ENCODE assay signal across 10 mouse cellular contexts in the genomic region with DNA sequence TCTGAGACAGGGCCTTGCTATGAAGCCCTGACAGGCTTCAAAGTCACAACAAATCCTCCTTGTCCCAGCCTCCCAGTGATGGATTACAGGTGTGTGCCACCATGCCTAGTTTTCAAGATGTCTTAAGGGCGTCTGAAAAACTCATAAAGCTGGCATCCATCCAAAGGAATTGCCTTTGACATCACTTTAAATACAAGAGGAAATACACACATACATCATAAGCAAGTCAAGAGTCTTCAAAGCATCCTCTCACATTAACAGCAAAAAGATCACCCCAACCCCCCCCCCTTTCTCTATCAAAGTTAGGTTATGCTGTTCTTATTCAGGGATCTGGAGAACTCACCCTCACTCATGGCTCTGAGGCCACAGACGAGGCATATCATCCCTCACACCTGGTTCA. TPM values are rescaled to one million over a fixed set of nuclear protein-coding genes. Genes with fewer than 3 reads are reported as not detected.
DNase-seq lines count a peak whose midpoint lies in the region; ATAC-seq and TF ChIP-seq lines count a peak whose summit lies in the region.
"Had no signal": no experiment of that assay in that cellular context is flagged by ENCODE, and none has a peak within 500 bp of the region (broad histone marks: within the 10 kb centered on the region; RNA-seq: fewer than 3 reads in every experiment).

No protein-coding gene starts in this region.

- peak overlapping the region; percentile 87; the same call in 1 of the 2 replicates for H3K4me2 ChIP-seq in heart, embryonic 11.5 days
- peak overlapping the region; percentile 86 for H3K4me2 ChIP-seq in forebrain, postnatal 0 days (ENCODE audit: low read depth)

- TF ChIP-seq CTCF in C2C12 (IDR thresholded peaks at IDR 0.05; ENCODE audit: control insufficient read depth, insufficient read depth, insufficient read length): no peak
- TF ChIP-seq CTCF in forebrain, postnatal 0 days (IDR thresholded peaks at IDR 0.05; ENCODE audit: low read depth): no peak

- H3K9ac ChIP-seq in heart, embryonic 11.5 days (ENCODE audit: low read depth, low read length): no peak overlapping the region
- H3K9ac ChIP-seq in forebrain, postnatal 0 days: no peak overlapping the region

- peaks cover 19% of the 10 kb centered on the region for H3K4me1 ChIP-seq in heart, embryonic 11.5 days (ENCODE audit: control insufficient read depth, insufficient read depth, low read length)
- H3K4me1 ChIP-seq in forebrain, postnatal 0 days (ENCODE audit: insufficient read depth): peaks cover 12% of the 10 kb centered on the region
- H3K4me1 ChIP-seq in midbrain, embryonic 10.5 days: peaks cover 79% of the 10 kb centered on the region

- peaks cover 62% of the 10 kb centered on the region for H3K79me2 ChIP-seq in C2C12 (ENCODE audit: control insufficient read depth, insufficient read depth)

- peaks cover 61% of the 10 kb centered on the region for H3K79me3 ChIP-seq in C2C12 (ENCODE audit: low read depth)

- no peaks in the 10 kb centered on the region for H3K9me3 ChIP-seq in heart, embryonic 11.5 days (replicated peaks; ENCODE audit: control insufficient read depth, low read length)
- H3K9me3 ChIP-seq in forebrain, postnatal 0 days (ENCODE audit: low read length): no peaks in the 10 kb centered on the region
- no peaks in the 10 kb centered on the region for H3K9me3 ChIP-seq in midbrain, embryonic 10.5 days (replicated peaks)

- no peak for DNase-seq in heart, adult 11 months
- no peak for DNase-seq in forebrain, postnatal 0 days
- no peak for DNase-seq in midbrain, embryonic 10.5 days (ENCODE audit: low spot score)
- DNase-seq in B cell, adult 2 months: no peak
- DNase-seq in retina, embryonic 14.5 days (ENCODE audit: low spot score): no peak
- no peak for DNase-seq in urinary bladder, postnatal 10 days (ENCODE audit: low spot score)
- DNase-seq: kidney, adult 9 months; right cerebral cortex, postnatal 4 days had no signal

- H3K27ac ChIP-seq in heart, embryonic 11.5 days (ENCODE audit: low read depth, low read length): no peak overlapping the region
- no peak overlapping the region for H3K27ac ChIP-seq in forebrain, postnatal 0 days (ENCODE audit: low read depth, low read length)
- H3K27ac ChIP-seq in midbrain, embryonic 10.5 days (replicated peaks): no peak overlapping the region

- WGBS in heart, embryonic 11.5 days (ENCODE audit: insufficient replicate concordance): 66% methylated on average over 2 of the region's 2 CpGs
- 44% methylated on average over 2 of the region's 2 CpGs for WGBS in forebrain, postnatal 0 days
- 69% methylated on average over 2 of the region's 2 CpGs for WGBS in midbrain, embryonic 10.5 days

- no peak for ATAC-seq in heart, embryonic 11.5 days (replicated peaks; ENCODE audit: insufficient number of reproducible peaks, low FRiP score, low TSS enrichment)
- no peak for ATAC-seq in forebrain, postnatal 0 days

- no peaks in the 10 kb centered on the region for H3K27me3 ChIP-seq in heart, embryonic 11.5 days (ENCODE audit: control insufficient read depth, insufficient read depth, low read length)
- H3K27me3 ChIP-seq in C2C12 (ENCODE audit: control insufficient read depth, insufficient read depth, insufficient read length): no peaks in the 10 kb centered on the region
- H3K27me3 ChIP-seq in forebrain, postnatal 0 days (ENCODE audit: insufficient read depth, low read length): no peaks in the 10 kb centered on the region
- no peaks in the 10 kb centered on the region for H3K27me3 ChIP-seq in midbrain, embryonic 10.5 days (ENCODE audit: low read depth, poor library complexity, severe bottlenecking)

- no peak overlapping the region for H3K4me3 ChIP-seq in heart, embryonic 11.5 days (ENCODE audit: low read depth, low read length)
- peak overlapping the region; percentile 74 for H3K4me3 ChIP-seq in C2C12 (ENCODE audit: insufficient read depth, poor library complexity, severe bottlenecking)
- no peak overlapping the region for H3K4me3 ChIP-seq in forebrain, postnatal 0 days (ENCODE audit: low read depth, low read length)
- H3K4me3 ChIP-seq in midbrain, embryonic 10.5 days: peak overlapping the region; percentile 67

- H3ac ChIP-seq in C2C12 (ENCODE audit: control insufficient read depth, insufficient read length, low read depth): no peak overlapping the region

- H3K36me3 ChIP-seq in heart, embryonic 11.5 days (ENCODE audit: control insufficient read depth, insufficient read depth, low read length): no peaks in the 10 kb centered on the region
- peaks cover 22% of the 10 kb centered on the region for H3K36me3 ChIP-seq in C2C12 (ENCODE audit: control insufficient read depth, insufficient read depth)
- H3K36me3 ChIP-seq in forebrain, postnatal 0 days (ENCODE audit: insufficient read depth): no peaks in the 10 kb centered on the region
- no peaks in the 10 kb centered on the region for H3K36me3 ChIP-seq in midbrain, embryonic 10.5 days

TF ChIP-seq in C2C12, 6 proteins besides CTCF, POLR2A, EP300 and RAD21:
- TF ChIP-seq MYOG (IDR thresholded peaks at IDR 0.05; ENCODE audit: control insufficient read depth, extremely low read depth, insufficient read length): no peak
- TF ChIP-seq FOSL1 (IDR thresholded peaks at IDR 0.05; ENCODE audit: insufficient read depth, low read length, poor library complexity, severe bottlenecking): no peak
- no peak for TF ChIP-seq USF1 (IDR thresholded peaks at IDR 0.05; ENCODE audit: low read depth)
- no peak for TF ChIP-seq MAX (IDR thresholded peaks at IDR 0.05)
- no peak for TF ChIP-seq MYOD1 (IDR thresholded peaks at IDR 0.05; ENCODE audit: control insufficient read depth, insufficient read length, low read depth)
- no peak for TF ChIP-seq CEBPB (IDR thresholded peaks at IDR 0.05; ENCODE audit: low read depth)
TF ChIP-seq in C2C12: peak in this region for 0.

RNA-seq across cellular contexts. Expression of a gene that starts 1.4 kb away (rescaled TPM):
- 1.4 and 1.7 TPM in 2 replicates for polyA plus RNA-seq in heart, embryonic 11.5 days (2014; fragmentation: Nextera tagmentation; extraction: Ambion mirVana)
- 9.7 TPM for polyA plus RNA-seq in C2C12 (2012; fragmentation: generic; extraction: Trizol)
- 3.2 and 5.8 TPM in 2 replicates for total RNA-seq in forebrain, postnatal 0 days (2014; rRNA removed)
- 0.77 TPM in 2 replicates for polyA plus RNA-seq in forebrain, postnatal 0 days (2015; fragmentation: Nextera tagmentation; extraction: Ambion mirVana)
- 4.4 and 5.4 TPM in 2 replicates for polyA plus RNA-seq in midbrain, embryonic 10.5 days (2016; fragmentation: Nextera tagmentation; extraction: Ambion mirVana)

RNA-seq across cellular contexts. Expression of a gene that starts 47.6 kb away (rescaled TPM):
- not detected in 2 replicates for polyA plus RNA-seq in heart, embryonic 11.5 days (2014; fragmentation: Nextera tagmentation; extraction: Ambion mirVana)
- polyA plus RNA-seq in C2C12 (2012; fragmentation: generic; extraction: Trizol): not detected
- 0.57 and 0.62 TPM in 2 replicates for total RNA-seq in forebrain, postnatal 0 days (2014; rRNA removed)
- 0.43 and 0.64 TPM in 2 replicates for polyA plus RNA-seq in forebrain, postnatal 0 days (2015; fragmentation: Nextera tagmentation; extraction: Ambion mirVana)
- not detected in 2 replicates for polyA plus RNA-seq in midbrain, embryonic 10.5 days (2016; fragmentation: Nextera tagmentation; extraction: Ambion mirVana)

RNA-seq across cellular contexts. Expression of a gene that starts 57.5 kb away (rescaled TPM):
- not detected in 2 replicates for polyA plus RNA-seq in heart, embryonic 11.5 days (2014; fragmentation: Nextera tagmentation; extraction: Ambion mirVana)
- polyA plus RNA-seq in C2C12 (2012; fragmentation: generic; extraction: Trizol): 0.02 TPM
- total RNA-seq in forebrain, postnatal 0 days (2014; rRNA removed): 0.71 TPM in 1 of 2 replicates, not detected in the other
- polyA plus RNA-seq in forebrain, postnatal 0 days (2015; fragmentation: Nextera tagmentation; extraction: Ambion mirVana): 3.0 and 3.1 TPM in 2 replicates
- polyA plus RNA-seq in midbrain, embryonic 10.5 days (2016; fragmentation: Nextera tagmentation; extraction: Ambion mirVana): 0.10 and 0.11 TPM in 2 replicates

Comparison
In these comparisons a context has a peak if more than half of its experiments do, and no peak if none do; other contexts are left out.
1. H3K4me3 ChIP-seq: peak in C2C12 (single experiment) and midbrain, embryonic 10.5 days (single experiment); none in heart, embryonic 11.5 days (single experiment) and forebrain, postnatal 0 days (single experiment).